Mouse (Mus musculus) c-Kit-negative CD71-positive TER-119-positive erythroid progenitor cells, embryonic 14.5 days (primary cell): ENCODE data around the gene Srgap2.

Experiments
- DNase-seq: peaks from one replicate; pipeline ENCODE4 v3.0.0-alpha.2; 2013; ENCODE audit warnings: low read depth, low spot score

The Srgap2 gene

GRCm38 (mm10) chr1:131245926-131246325 lies 281.2 kb downstream of the Srgap2 start:
- DNase-seq = no peak

GRCm38 (mm10) chr1:131245089-131245856 lies 281.9 kb downstream of the Srgap2 start, which contains the start of gene Rassf5:
Gene Rassf5, minus strand, starts transcription at chr1:131245258.
- no peak for DNase-seq

- DNase-seq = no peak
Measured at GRCm38 (mm10) chr1:131244536-131245088, 282.5 kb downstream of the Srgap2 start.

- DNase-seq = no peak
Measured at GRCm38 (mm10) chr1:131242956-131243355, 284.2 kb downstream of the Srgap2 start.

GRCm38 (mm10) chr1:131239576-131240193 lies 287.5 kb downstream of the Srgap2 start:
- no peak for DNase-seq

GRCm38 (mm10) chr1:131238931-131239381 lies 288.2 kb downstream of the Srgap2 start:
- DNase-seq = no peak

GRCm38 (mm10) chr1:131236077-131236476 lies 291.1 kb downstream of the Srgap2 start:
- DNase-seq = no peak
